Mouse (Mus musculus) stomach, postnatal 0 days (tissue): ENCODE measurements around the gene Tbc1d2b.

Experiments used
- CTCF ChIP-seq: IDR thresholded peaks from 2 replicates; pipeline ENCODE4 v1.5.1; 2016; ENCODE audit warnings: antibody characterized with exemption, low read depth, mild to moderate bottlenecking, moderate library complexity
- EP300 ChIP-seq: optimal IDR thresholded peaks from 2 replicates; pipeline ENCODE3; 2016; ENCODE audit warnings: antibody characterized with exemption

DNA sequence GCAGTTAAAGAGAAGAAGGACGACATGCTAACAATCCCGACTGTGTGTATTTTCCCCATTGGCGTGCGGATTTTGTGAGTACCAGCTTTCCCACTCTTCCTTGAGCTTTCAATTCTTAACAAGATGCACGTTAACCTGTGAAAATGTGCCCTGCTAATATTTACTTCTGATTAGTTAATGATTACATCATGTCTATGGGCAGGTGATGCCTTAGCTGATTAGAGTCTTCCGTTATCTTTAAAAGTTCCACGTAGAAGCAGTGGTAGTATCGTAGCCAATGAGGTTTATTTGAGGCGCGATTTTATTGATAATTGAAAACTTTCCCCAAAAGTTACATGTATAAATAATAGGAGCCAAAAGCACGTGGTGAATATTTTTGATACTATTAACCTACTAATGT, 45.1 kb upstream of the Tbc1d2b start:
- no peak for TF ChIP-seq CTCF
- TF ChIP-seq EP300: no peak
